Mouse (Mus musculus) megakaryocyte, embryonic 14.5 days (primary cell): ENCODE measurements around the gene Dnajc15.

Experiments
- FLI1 ChIP-seq: IDR thresholded peaks from 2 replicates; pipeline ENCODE4 v1.6.1; 2012; ENCODE audit warnings: low read length, inconsistent platforms, mixed read lengths
- GATA1 ChIP-seq: IDR thresholded peaks from 3 replicates; pipeline ENCODE4 v1.6.1; 2012; ENCODE audit warnings: mixed read lengths, low read length, inconsistent platforms, borderline replicate concordance

DNA sequence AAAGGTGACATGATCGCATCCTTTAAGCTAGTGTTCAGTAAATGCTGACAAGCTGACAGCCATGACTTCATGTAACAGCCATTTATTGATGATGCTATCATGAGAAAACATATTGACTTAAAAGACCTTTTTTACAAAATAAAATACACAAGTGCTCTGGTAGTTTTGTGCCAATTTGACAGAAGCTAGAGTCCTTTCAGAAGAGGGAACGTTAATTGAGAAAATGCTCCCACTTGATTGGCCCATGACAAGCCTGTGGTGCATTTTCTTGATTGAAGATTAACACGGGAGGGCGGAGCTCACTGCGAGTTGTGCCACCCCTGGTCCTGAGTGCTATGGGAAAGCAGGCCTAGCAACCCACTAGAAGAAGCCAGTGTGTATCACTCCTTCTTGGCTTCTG is 31.7 kb upstream of the Dnajc15 start:
- TF ChIP-seq GATA1, result no peak
- TF ChIP-seq FLI1, result no peak
